Comparison of ENCODE assay signal across 8 mouse cellular contexts in genomic region chr14:18270529-18271441, GRCm38 (mm10). TPM values are rescaled to one million over a fixed set of nuclear protein-coding genes. Genes with fewer than 3 reads are reported as not detected.
DNase-seq lines count a peak whose midpoint lies in the region; ATAC-seq lines count a peak whose summit lies in the region.

TSS of gene Nkiras1 (plus strand) at chr14:18271136.
TSS of gene Rpl15 (minus strand) at chr14:18271391.

- peak; percentile 92 for ATAC-seq in megakaryocyte progenitor cell, adult 5-6 weeks (replicated peaks; ENCODE audit: poor library complexity)

- DNase-seq in adipocyte (ENCODE audit: low spot score), result peak; percentile 99
- DNase-seq in embryo, embryonic 10 days (ENCODE audit: low spot score), result peak; percentile 99
- peak; percentile 95 for DNase-seq in gastrocnemius, postnatal 10 days
- DNase-seq in induced T-regulatory cell, adult 2 months (ENCODE audit: low read depth), result peak; percentile 98
- peak; percentile 97 to 99 for DNase-seq in left cerebral cortex, adult 9 months (ENCODE audit: low spot score in 2 of 2)
- peak; percentile 96 for DNase-seq in right cerebral cortex, postnatal 14 days
- peak; percentile 97 to 99 for DNase-seq in urinary bladder, postnatal 36 days (ENCODE audit: low spot score in 2 of 2)

RNA-seq across cellular contexts. Expression of gene Nkiras1, which starts in this region (rescaled TPM):
- 10 to 100 TPM; 38.4 to 40.6 TPM for total RNA-seq in gastrocnemius, postnatal 10 days (2021)
- total RNA-seq in megakaryocyte progenitor cell, adult 5-6 weeks (2015), result 8.0 and 16.8 TPM in 2 replicates
- total RNA-seq in megakaryocyte progenitor cell, adult 5-6 weeks (2017), result 8.6 and 9.5 TPM in 2 replicates

RNA-seq across cellular contexts. Expression of gene Rpl15, which starts in this region (rescaled TPM):
- 100 to 1,000 TPM; 921 to 934 TPM for total RNA-seq in gastrocnemius, postnatal 10 days (2021)
- total RNA-seq in megakaryocyte progenitor cell, adult 5-6 weeks (2015), result 2,531 and 2,532 TPM in 2 replicates
- total RNA-seq in megakaryocyte progenitor cell, adult 5-6 weeks (2017), result 1,869 and 2,149 TPM in 2 replicates

Comparison
In these comparisons a context has a peak if more than half of its experiments do, and no peak if none do; other contexts are left out.
1. Peak in every context shown above with its lines: DNase-seq and ATAC-seq.